Comparison of ENCODE assay signal across 9 mouse cellular contexts in genomic region chr2:158324531-158325190, GRCm38 (mm10). TPM values are rescaled to one million over a fixed set of nuclear protein-coding genes. Genes with fewer than 3 reads are reported as not detected.
DNase-seq lines count a peak whose midpoint lies in the region; ATAC-seq lines count a peak whose summit lies in the region.
"Had no signal": no experiment of that assay in that cellular context is flagged by ENCODE, and none has a peak within 500 bp of the region (broad histone marks: within the 10 kb centered on the region; RNA-seq: fewer than 3 reads in every experiment).

No protein-coding gene starts in this region.

- no peak overlapping the region for H3K9ac ChIP-seq in embryonic facial prominence, embryonic 12.5 days
- H3K9ac ChIP-seq in kidney, embryonic 16.5 days (replicated peaks; ENCODE audit: low read length), result no peak overlapping the region

- no peak overlapping the region for H3K4me2 ChIP-seq in embryonic facial prominence, embryonic 12.5 days (replicated peaks)
- H3K4me2 ChIP-seq in kidney, embryonic 16.5 days (replicated peaks; ENCODE audit: low read depth, low read length), result no peak overlapping the region

- H3K27me3 ChIP-seq in heart, embryonic 10.5 days (ENCODE audit: insufficient read depth, poor library complexity, severe bottlenecking), result no peaks in the 10 kb centered on the region
- H3K27me3 ChIP-seq in embryonic facial prominence, embryonic 12.5 days, result no peaks in the 10 kb centered on the region
- H3K27me3 ChIP-seq in kidney, embryonic 16.5 days (ENCODE audit: insufficient read depth, low read length), result no peaks in the 10 kb centered on the region

- DNase-seq in heart, adult 11 months, result peak; percentile 92
- no peak for DNase-seq in heart, embryonic 10.5 days (ENCODE audit: low spot score)
- peak; percentile 65 for DNase-seq in ES-CJ7 (ENCODE audit: low read depth, low spot score)
- peak; percentile 79 for DNase-seq in retina, embryonic 14.5 days (ENCODE audit: low spot score)
- no peak for DNase-seq in layer of hippocampus, postnatal 10 days (ENCODE audit: low spot score in 2 of 2)

- H3K4me1 ChIP-seq in heart, embryonic 10.5 days, result peaks cover 2% of the 10 kb centered on the region; the same call in 1 of the 2 replicates
- 0 out of 2 replicates have a peak, but pooled peaks cover 4% of the 10 kb centered on the region for H3K4me1 ChIP-seq in embryonic facial prominence, embryonic 12.5 days
- H3K4me1 ChIP-seq in kidney, embryonic 16.5 days (ENCODE audit: insufficient read depth, low read length), result no peaks in the 10 kb centered on the region

- ATAC-seq in embryonic facial prominence, embryonic 12.5 days (ENCODE audit: insufficient number of reproducible peaks, insufficient read depth, low FRiP score, low TSS enrichment), result peak; percentile 52; the same call in 1 of the 2 replicates
- peak; percentile 70; the same call in 1 of the 2 replicates for ATAC-seq in kidney, embryonic 16.5 days (ENCODE audit: low FRiP score, low TSS enrichment)
- ATAC-seq in monocyte, adult 5-6 weeks (replicated peaks; ENCODE audit: insufficient number of reproducible peaks, low FRiP score, low TSS enrichment, poor library complexity, severe bottlenecking), result no peak

- no peak overlapping the region for H3K4me3 ChIP-seq in heart, embryonic 10.5 days
- H3K4me3 ChIP-seq in embryonic facial prominence, embryonic 12.5 days, result no peak overlapping the region
- no peak overlapping the region for H3K4me3 ChIP-seq in kidney, embryonic 16.5 days (ENCODE audit: low read length)

- 58% methylated on average over 10 of the region's 10 CpGs for WGBS in heart, embryonic 10.5 days
- WGBS in embryonic facial prominence, embryonic 12.5 days, result 56% methylated on average over 10 of the region's 10 CpGs
- WGBS in kidney, embryonic 16.5 days, result 59% methylated on average over 10 of the region's 10 CpGs

- H3K36me3 ChIP-seq in heart, embryonic 10.5 days, result peaks cover 3% of the 10 kb centered on the region; the same call in 1 of the 2 replicates
- H3K36me3 ChIP-seq in embryonic facial prominence, embryonic 12.5 days, result no peaks in the 10 kb centered on the region
- peaks cover 9% of the 10 kb centered on the region for H3K36me3 ChIP-seq in kidney, embryonic 16.5 days (ENCODE audit: insufficient read depth, low read length)
- H3K36me3 ChIP-seq: G1E had no signal

- no peaks in the 10 kb centered on the region for H3K9me3 ChIP-seq in heart, embryonic 10.5 days
- no peaks in the 10 kb centered on the region for H3K9me3 ChIP-seq in embryonic facial prominence, embryonic 12.5 days
- H3K9me3 ChIP-seq in kidney, embryonic 16.5 days (ENCODE audit: low read length), result no peaks in the 10 kb centered on the region
- H3K9me3 ChIP-seq: G1E had no signal

- H3K27ac ChIP-seq in heart, embryonic 10.5 days, result no peak overlapping the region
- no peak overlapping the region for H3K27ac ChIP-seq in embryonic facial prominence, embryonic 12.5 days
- no peak overlapping the region for H3K27ac ChIP-seq in kidney, embryonic 16.5 days (ENCODE audit: low read length)

RNA-seq across cellular contexts. Expression of gene Lbp, which starts 18.4 kb away (rescaled TPM):
- 5.4 and 5.5 TPM in 2 replicates for polyA plus RNA-seq in heart, embryonic 10.5 days (2016; fragmentation: Nextera tagmentation; extraction: Ambion mirVana)
- 4.2 and 4.6 TPM in 2 replicates for polyA plus RNA-seq in embryonic facial prominence, embryonic 12.5 days (2016; fragmentation: Nextera tagmentation; extraction: Ambion mirVana)
- polyA plus RNA-seq in kidney, embryonic 16.5 days (2015; fragmentation: Nextera tagmentation; extraction: Ambion mirVana), result 31.0 and 34.5 TPM in 2 replicates
- total RNA-seq in monocyte, adult 5-6 weeks (2017), result 0.48 to 0.49 TPM in 2 of 3 replicates, not detected in the other
- total RNA-seq in layer of hippocampus, postnatal 10 days (2021), result 1 to 10 TPM; 2.6 to 4.3 TPM
- total RNA-seq: G1E had no signal
- polyA plus RNA-seq: G1E had no signal

RNA-seq across cellular contexts. Expression of gene Snhg11, which starts 50.8 kb away (rescaled TPM):
- 1.7 and 6.7 TPM in 2 replicates for polyA plus RNA-seq in heart, embryonic 10.5 days (2016; fragmentation: Nextera tagmentation; extraction: Ambion mirVana)
- 18.7 and 25.2 TPM in 2 replicates for polyA plus RNA-seq in embryonic facial prominence, embryonic 12.5 days (2016; fragmentation: Nextera tagmentation; extraction: Ambion mirVana)
- 3.4 and 8.9 TPM in 2 replicates for polyA plus RNA-seq in kidney, embryonic 16.5 days (2015; fragmentation: Nextera tagmentation; extraction: Ambion mirVana)
- not detected in 3 replicates for total RNA-seq in monocyte, adult 5-6 weeks (2017)
- total RNA-seq in layer of hippocampus, postnatal 10 days (2021), result 100 to 1,000 TPM; 459 to 580 TPM
- polyA plus RNA-seq: G1E had no signal

Comparison
In these comparisons a context has a peak if more than half of its experiments do, and no peak if none do; other contexts are left out.
1. DNase-seq: peak in heart, adult 11 months (single experiment), ES-CJ7 (single experiment) and retina, embryonic 14.5 days (single experiment); none in heart, embryonic 10.5 days (single experiment) and layer of hippocampus, postnatal 10 days (0 of 2).